Mouse (Mus musculus) megakaryocyte, embryonic 14.5 days (primary cell): ENCODE measurements around the gene Pde4b.

Experiments used
- FLI1 ChIP-seq: IDR thresholded peaks from 2 replicates; pipeline ENCODE4 v1.6.1; 2012; ENCODE audit warnings: low read length, inconsistent platforms, mixed read lengths
- GATA1 ChIP-seq: IDR thresholded peaks from 3 replicates; pipeline ENCODE4 v1.6.1; 2012; ENCODE audit warnings: mixed read lengths, low read length, inconsistent platforms, borderline replicate concordance

- no peak for TF ChIP-seq GATA1
- TF ChIP-seq FLI1: no peak
Observed at GRCm38 (mm10) chr4:102507344-102507743, 420.0 kb downstream of the Pde4b start.
